Mouse (Mus musculus) CH12.LX (cell line): ENCODE data around the gene Bckdha. TPM values are rescaled to one million over a fixed set of nuclear protein-coding genes. Genes with fewer than 3 reads are reported as not detected.

Experiments
- DNase-seq: peaks from one replicate; pipeline ENCODE4 v3.0.0-alpha.2; 2013; ENCODE audit errors: extremely low read depth
- H3K27ac ChIP-seq: 2 replicates; pipeline ENCODE4 v1.5.1; 2012; ENCODE audit warnings: low read depth, mild to moderate bottlenecking, control low read depth, moderate library complexity; ENCODE audit not compliant: insufficient read depth
- H3K27me3 ChIP-seq: replicated peaks from 2 replicates; pipeline ENCODE3; 2012; ENCODE audit warnings: inconsistent platforms
- H3K36me3 ChIP-seq, 2 experiments: replicated peaks in 1 of 2; 2 replicates each; pipeline versions ENCODE3 to v1.6.1; 2012; ENCODE audit warnings: inconsistent platforms in 1 of 2, low read length in 1 of 2, mild to moderate bottlenecking in 1 of 2, mixed read lengths in 1 of 2, moderate library complexity in 1 of 2; ENCODE audit not compliant: control insufficient read depth in 1 of 2, insufficient read depth in 1 of 2
- H3K4me1 ChIP-seq, 2 experiments: 2 replicates each; pipeline ENCODE4 v1.6.1; 2012; ENCODE audit warnings: inconsistent platforms in 1 of 2, moderate library complexity in 1 of 2; ENCODE audit not compliant: insufficient read depth in 2 of 2, control insufficient read depth in 1 of 2
- H3K4me2 ChIP-seq: 2 replicates; pipeline ENCODE4 v1.6.1; 2012; ENCODE audit warnings: low read depth, mild to moderate bottlenecking, control low read depth; ENCODE audit not compliant: poor library complexity, insufficient read depth, severe bottlenecking
- H3K4me3 ChIP-seq, 3 experiments: fragments of 150-350 bp in 1 of 3; sonication (generic) in 1 of 3; replicated peaks in 1 of 3; 2 replicates each; pipeline versions ENCODE3 to v1.5.1; 2011 to 2012; ENCODE audit warnings: low read depth in 2 of 3, low read length in 2 of 3, mild to moderate bottlenecking in 2 of 3, moderate library complexity in 2 of 3, control low read depth in 1 of 3, improper control_type of control experiment in 1 of 3, inconsistent platforms in 1 of 3, mixed read lengths in 1 of 3; ENCODE audit not compliant: poor library complexity in 1 of 3
- H3K79me2 ChIP-seq: replicated peaks from 2 replicates; pipeline ENCODE4 v1.6.1; 2012; ENCODE audit warnings: mild to moderate bottlenecking, moderate library complexity; ENCODE audit not compliant: control insufficient read depth, poor library complexity, insufficient read depth, severe bottlenecking; ENCODE audit errors: extremely low read depth
- H3K9ac ChIP-seq: 2 replicates; pipeline ENCODE4 v1.6.1; 2012; ENCODE audit warnings: low read depth, mild to moderate bottlenecking, control low read depth, moderate library complexity; ENCODE audit not compliant: insufficient read depth
- H3K9me3 ChIP-seq: replicated peaks from 2 replicates; pipeline ENCODE3; 2012; ENCODE audit warnings: low read length, inconsistent platforms, mixed read lengths
- CHD1 ChIP-seq: IDR thresholded peaks from 2 replicates; pipeline ENCODE4 v1.6.1; 2012; ENCODE audit warnings: low read depth, low read length, improper control_type of control experiment, inconsistent platforms
- CHD2 ChIP-seq: IDR thresholded peaks from 2 replicates; pipeline ENCODE4 v1.6.1; 2011; ENCODE audit warnings: low read length, improper control_type of control experiment
- E2F4 ChIP-seq: IDR thresholded peaks from 2 replicates; pipeline ENCODE4 v1.6.1; 2011; ENCODE audit warnings: low read depth, low read length, improper control_type of control experiment; ENCODE audit not compliant: insufficient replicate concordance
- ELF1 ChIP-seq: IDR thresholded peaks from 2 replicates; pipeline ENCODE4 v1.6.1; 2014; ENCODE audit warnings: low read depth, mild to moderate bottlenecking, inconsistent platforms, low read length, improper control_type of control experiment
- HCFC1 ChIP-seq: IDR thresholded peaks from 2 replicates; pipeline ENCODE4 v1.6.1; 2012; ENCODE audit warnings: low read depth, mild to moderate bottlenecking, inconsistent platforms, low read length, improper control_type of control experiment
- MAZ ChIP-seq: IDR thresholded peaks from 2 replicates; pipeline ENCODE4 v1.6.1; 2012; ENCODE audit warnings: low read depth, mild to moderate bottlenecking, inconsistent platforms, low read length, improper control_type of control experiment, moderate library complexity
- MYC ChIP-seq: IDR thresholded peaks from 2 replicates; pipeline ENCODE4 v1.6.1; 2011; ENCODE audit warnings: low read depth, mild to moderate bottlenecking, improper control_type of control experiment, low read length
- NRF1 ChIP-seq: IDR thresholded peaks from 2 replicates; pipeline ENCODE4 v1.6.1; 2014; ENCODE audit warnings: low read depth, mild to moderate bottlenecking, inconsistent platforms, low read length, improper control_type of control experiment, moderate library complexity
- POLR2A ChIP-seq: IDR thresholded peaks from 2 replicates; pipeline ENCODE4 v1.6.1; 2011; ENCODE audit warnings: low read depth, mild to moderate bottlenecking, improper control_type of control experiment, low read length
- RAD21 ChIP-seq: IDR thresholded peaks from 2 replicates; pipeline ENCODE4 v1.6.1; 2011; ENCODE audit warnings: low read depth, mild to moderate bottlenecking, low read length, improper control_type of control experiment, moderate library complexity
- RCOR1 ChIP-seq: conservative IDR thresholded peaks from 2 replicates; pipeline ENCODE4 v1.6.1; 2012; ENCODE audit warnings: low read depth, mild to moderate bottlenecking, inconsistent platforms, low read length, improper control_type of control experiment
- SIN3A ChIP-seq: IDR thresholded peaks from 2 replicates; pipeline ENCODE4 v1.6.1; 2012; ENCODE audit warnings: low read length, improper control_type of control experiment, inconsistent platforms
- SMC3 ChIP-seq: IDR thresholded peaks from 2 replicates; pipeline ENCODE4 v1.6.1; 2011; ENCODE audit warnings: low read depth, low read length, improper control_type of control experiment
- TBP ChIP-seq: conservative IDR thresholded peaks from 2 replicates; pipeline ENCODE4 v1.6.1; 2011; ENCODE audit warnings: low read depth, low read length, improper control_type of control experiment
- TCF12 ChIP-seq: IDR thresholded peaks from 2 replicates; pipeline ENCODE4 v1.6.1; 2014; ENCODE audit warnings: low read depth, mild to moderate bottlenecking, inconsistent platforms, low read length, improper control_type of control experiment
- USF1 ChIP-seq: IDR thresholded peaks from 2 replicates; pipeline ENCODE4 v1.6.1; 2014; ENCODE audit warnings: low read depth, mild to moderate bottlenecking, inconsistent platforms, low read length, improper control_type of control experiment
- ZC3H11A ChIP-seq: IDR thresholded peaks from 2 replicates; pipeline ENCODE4 v1.6.1; 2012; ENCODE audit warnings: low read depth, mild to moderate bottlenecking, inconsistent platforms, low read length, improper control_type of control experiment
- ZMIZ1 ChIP-seq: IDR thresholded peaks from 2 replicates; pipeline ENCODE4 v1.6.1; 2012; ENCODE audit warnings: low read depth, mild to moderate bottlenecking, inconsistent platforms, low read length, improper control_type of control experiment
- ZNF384 ChIP-seq: IDR thresholded peaks from 2 replicates; pipeline ENCODE4 v1.6.1; 2012; ENCODE audit warnings: low read depth, low read length, improper control_type of control experiment, inconsistent platforms
- dilution Hi-C: fragments of 300-500 bp; cut with MboI; formaldehyde crosslinking; loops from 2 replicates; pipeline ENCODE4 v1.14.3; 2020; ENCODE audit warnings: low sequenced_read_pairs; ENCODE audit not compliant: extremely low pct_unique_long_range_greater_than_20kb, extremely low pct_ligation_motif_present
- in situ Hi-C: fragments of 300-500 bp; cut with MboI; formaldehyde crosslinking; loops from 3 replicates; pipeline ENCODE4 v1.14.3; 2019; ENCODE audit warnings: low sequenced_read_pairs, low pct_ligation_motif_present, low pct_unique_long_range_greater_than_20kb, mixed read lengths
- polyA plus RNA-seq: library from polyadenylated mRNA; unstranded; fragments of >175 nt; gene quantifications from 2 replicates; pipeline ENCODE4 v1.2.1, GENCODE M21; 2012; ENCODE audit warnings: low read depth; ENCODE audit not compliant: insufficient read length
- total RNA-seq, 2 experiments: library from RNA; depleted of rRNA; stranded (reverse); fragments of 300-350 nt in 1 of 2; fragments of >200 nt in 1 of 2; gene quantifications; 2 replicates each; pipeline ENCODE4 v1.2.3; 2012 to 2014

The Bckdha gene
- total and polyA plus RNA-seq, 3 experiments = 17.2 to 21.4 (median 19.9) TPM

DNA sequence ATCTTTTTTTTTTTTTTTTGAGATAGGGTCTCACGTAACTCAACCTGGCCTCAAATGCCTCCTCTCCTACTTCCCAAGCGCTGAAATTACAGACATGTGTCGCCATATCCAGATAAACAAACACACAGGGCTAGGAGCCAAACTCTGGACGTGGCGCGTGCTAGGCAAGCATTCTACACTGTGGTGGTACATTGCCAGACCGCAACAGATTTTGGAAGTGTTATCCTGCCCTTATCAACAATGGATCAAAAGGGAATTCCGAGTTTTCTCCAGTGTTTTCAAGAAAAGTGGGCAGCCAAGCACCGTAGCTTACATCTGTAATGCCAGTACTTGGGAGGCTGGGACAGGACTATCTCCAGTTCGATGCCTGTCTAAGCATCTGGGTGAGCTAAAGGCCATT lies 996 bp downstream of the Bckdha start:
- no peak for TF ChIP-seq NRF1
- TF ChIP-seq TBP = no peak
- TF ChIP-seq MYC = no peak
- no peak for TF ChIP-seq ELF1
- no peak for TF ChIP-seq SMC3
- Histone ChIP-seq H3K4me1 (peaks cover 3 to 30% of the 10 kb centered on the region in 2 experiments), H3K27me3 (no peaks in the 10 kb centered on the region), H3K9me3 (no peaks in the 10 kb centered on the region), H3K27ac (no peak overlapping the region), H3K36me3 (peaks cover 15 to 21% of the 10 kb centered on the region in 2 experiments), H3K9ac (peak overlapping the region; percentile 94), H3K4me2 (peak overlapping the region; percentile 95), H3K79me2 (peaks cover 27% of the 10 kb centered on the region), H3K4me3 (peak overlapping the region; percentile 70 to 91 (median 89))
- in situ Hi-C loops (no loop called here), dilution Hi-C loops (no loop called here)
- no peak for DNase-seq

DNA sequence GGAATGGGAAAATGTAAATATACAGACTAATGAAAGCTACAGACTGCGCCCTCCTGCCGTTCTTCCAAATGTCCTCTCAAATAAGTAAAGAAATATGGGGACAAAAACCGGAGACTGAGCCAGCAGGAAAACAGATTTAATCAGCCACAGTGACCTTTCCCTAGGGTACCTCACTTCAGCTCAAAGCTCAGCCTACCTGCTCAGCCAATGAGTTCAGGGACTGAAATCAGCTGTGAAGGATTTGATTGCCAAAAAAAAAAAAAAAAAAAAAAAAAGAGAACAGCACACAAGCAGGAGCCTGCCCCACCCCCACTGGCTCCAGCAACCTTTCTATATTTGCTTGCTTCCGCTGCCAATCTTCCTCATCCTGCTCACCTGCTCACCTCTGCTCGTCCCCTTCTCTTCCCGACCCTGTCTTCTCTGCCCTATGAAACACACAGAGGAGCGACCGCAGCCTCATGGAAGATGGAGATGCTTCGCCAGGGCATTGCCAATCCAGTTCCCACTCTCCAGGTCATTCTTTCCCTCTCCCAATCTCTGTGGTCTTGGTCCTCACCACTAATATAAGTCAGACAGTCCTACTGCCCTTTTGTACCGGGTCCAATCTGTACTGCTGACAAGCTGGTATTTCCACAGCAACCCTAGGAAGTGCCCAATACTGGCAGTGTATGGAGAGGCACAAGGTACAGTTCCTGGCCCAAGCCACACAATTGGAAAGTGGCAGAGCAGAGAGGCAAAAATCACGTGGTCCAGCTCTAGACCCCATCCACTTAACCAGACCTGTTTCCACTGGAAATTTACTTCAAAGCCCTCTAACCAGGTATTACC lies 3.0 kb downstream of the Bckdha start:
- H3K4me2 ChIP-seq = no peak overlapping the region
- no peak for DNase-seq
- peaks cover 0 to 2% of the 10 kb centered on the region in 2 experiments for H3K36me3 ChIP-seq
- H3K9ac ChIP-seq = no peak overlapping the region
- H3K27me3 ChIP-seq = no peaks in the 10 kb centered on the region
- no peak overlapping the region for H3K27ac ChIP-seq
- peaks cover 16% of the 10 kb centered on the region for H3K79me2 ChIP-seq
- H3K4me1 ChIP-seq = peaks cover 8 to 30% of the 10 kb centered on the region in 2 experiments
- no peaks in the 10 kb centered on the region for H3K9me3 ChIP-seq
- no peak for TF ChIP-seq MAZ
- 0 out of 2 replicates have a peak, but pooled peaks have one; percentile 12 for TF ChIP-seq ZNF384
- no peak overlapping the region for H3K4me3 ChIP-seq
- dilution Hi-C loops = no loop called here
- in situ Hi-C loops = no loop called here

DNA sequence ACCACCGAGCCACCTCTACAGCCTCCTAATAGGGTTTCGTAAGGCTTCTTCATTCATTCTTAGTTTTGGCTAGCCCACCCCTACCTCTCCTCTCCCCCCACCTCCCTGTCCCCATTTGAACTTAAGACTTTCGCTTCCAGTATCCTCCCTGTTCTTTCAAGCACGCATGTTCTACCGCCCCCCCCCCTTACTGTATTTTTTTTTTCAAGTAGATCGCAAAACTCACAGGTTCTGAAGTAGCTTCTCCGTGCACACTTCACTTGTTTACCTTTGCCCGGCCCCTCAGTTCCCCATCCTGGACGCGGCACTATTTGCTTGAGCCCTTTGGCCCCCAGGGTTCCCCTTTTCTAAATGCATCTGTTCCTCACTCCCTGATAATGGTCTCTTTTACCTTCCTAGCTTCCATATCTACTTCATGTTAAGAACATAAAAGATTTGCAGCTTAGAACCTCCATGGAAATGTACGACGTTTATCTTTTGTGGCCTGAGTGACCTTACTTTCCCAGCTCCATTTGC lies 6.5 kb downstream of the Bckdha start:
- in situ Hi-C loops = no loop called here
- Histone ChIP-seq H3K4me2 (no peak overlapping the region), H3K79me2 (no peaks in the 10 kb centered on the region), H3K27me3 (no peaks in the 10 kb centered on the region), H3K4me1 (peaks cover 12 to 39% of the 10 kb centered on the region in 2 experiments), H3K9me3 (no peaks in the 10 kb centered on the region), H3K27ac (no peak overlapping the region), H3K9ac (no peak overlapping the region), H3K4me3 (no peak overlapping the region), H3K36me3 (no peaks in the 10 kb centered on the region)
- no peak for DNase-seq
- dilution Hi-C loops = no loop called here
- TF ChIP-seq SIN3A (no peak), CHD1 (no peak), MYC (no peak), CHD2 (no peak), E2F4 (no peak), ZC3H11A (no peak), RAD21 (no peak), NRF1 (no peak), POLR2A (no peak), ELF1 (no peak), TCF12 (no peak), ZMIZ1 (no peak), TBP (no peak), USF1 (no peak), HCFC1 (no peak), RCOR1 (no peak)
